In genomic region chr10:89635018-89635417, GRCm38 (mm10) we compare ENCODE assay signal across 8 mouse cellular contexts. TPM values are rescaled to one million over a fixed set of nuclear protein-coding genes. Genes with fewer than 3 reads are reported as not detected.
DNase-seq lines count a peak whose midpoint lies in the region; ATAC-seq lines count a peak whose summit lies in the region.

No protein-coding gene starts in this region.

- no peak for ATAC-seq in kidney, embryonic 16.5 days (ENCODE audit: low FRiP score, low TSS enrichment)
- peak; percentile 91 for ATAC-seq in hindbrain, embryonic 16.5 days
- no peak for ATAC-seq in intestine, embryonic 15.5 days

- H3K4me3 ChIP-seq in kidney, embryonic 16.5 days (ENCODE audit: low read length): no peak overlapping the region
- H3K4me3 ChIP-seq in hindbrain, embryonic 16.5 days (ENCODE audit: low read length): no peak overlapping the region
- no peak overlapping the region for H3K4me3 ChIP-seq in heart, embryonic 10.5 days
- no peak overlapping the region for H3K4me3 ChIP-seq in intestine, embryonic 15.5 days (replicated peaks)

- 88% methylated on average over 5 of the region's 5 CpGs for WGBS in kidney, embryonic 16.5 days
- 74% methylated on average over 5 of the region's 5 CpGs for WGBS in hindbrain, embryonic 16.5 days
- WGBS in heart, embryonic 10.5 days: 86% methylated on average over 5 of the region's 5 CpGs
- WGBS in intestine, embryonic 15.5 days: 86% methylated on average over 5 of the region's 5 CpGs

- H3K4me1 ChIP-seq in kidney, embryonic 16.5 days (ENCODE audit: insufficient read depth, low read length): no peaks in the 10 kb centered on the region
- H3K4me1 ChIP-seq in hindbrain, embryonic 16.5 days (ENCODE audit: control insufficient read depth, insufficient read depth, low read depth, low read length): no peaks in the 10 kb centered on the region
- no peaks in the 10 kb centered on the region for H3K4me1 ChIP-seq in heart, embryonic 10.5 days
- H3K4me1 ChIP-seq in intestine, embryonic 15.5 days (replicated peaks): no peaks in the 10 kb centered on the region

- H3K4me2 ChIP-seq in kidney, embryonic 16.5 days (replicated peaks; ENCODE audit: low read depth, low read length): no peak overlapping the region
- H3K4me2 ChIP-seq in hindbrain, embryonic 16.5 days (ENCODE audit: low read length): no peak overlapping the region
- no peak overlapping the region for H3K4me2 ChIP-seq in intestine, embryonic 15.5 days (replicated peaks)

- no peaks in the 10 kb centered on the region for H3K27me3 ChIP-seq in kidney, embryonic 16.5 days (ENCODE audit: insufficient read depth, low read length)
- H3K27me3 ChIP-seq in hindbrain, embryonic 16.5 days (replicated peaks; ENCODE audit: control insufficient read depth, insufficient read depth, low read length): no peaks in the 10 kb centered on the region
- no peaks in the 10 kb centered on the region for H3K27me3 ChIP-seq in heart, embryonic 10.5 days (ENCODE audit: insufficient read depth, poor library complexity, severe bottlenecking)
- no peaks in the 10 kb centered on the region for H3K27me3 ChIP-seq in intestine, embryonic 15.5 days (replicated peaks)

- no peaks in the 10 kb centered on the region for H3K9me3 ChIP-seq in kidney, embryonic 16.5 days (ENCODE audit: low read length)
- H3K9me3 ChIP-seq in hindbrain, embryonic 16.5 days (ENCODE audit: control insufficient read depth, low read length): no peaks in the 10 kb centered on the region
- no peaks in the 10 kb centered on the region for H3K9me3 ChIP-seq in heart, embryonic 10.5 days
- no peaks in the 10 kb centered on the region for H3K9me3 ChIP-seq in intestine, embryonic 15.5 days

- H3K27ac ChIP-seq in kidney, embryonic 16.5 days (ENCODE audit: low read length): no peak overlapping the region
- H3K27ac ChIP-seq in hindbrain, embryonic 16.5 days (ENCODE audit: low read depth, low read length): no peak overlapping the region
- no peak overlapping the region for H3K27ac ChIP-seq in heart, embryonic 10.5 days
- H3K27ac ChIP-seq in intestine, embryonic 15.5 days: no peak overlapping the region

- peak; percentile 67 for DNase-seq in kidney, adult 11 months
- DNase-seq in ES-CJ7 (ENCODE audit: low read depth, low spot score): peak; percentile 30
- peak; percentile 35 for DNase-seq in adrenal gland, postnatal 25 days
- peak; percentile 60 to 67 for DNase-seq in right cerebral cortex, postnatal 10 days (ENCODE audit: low spot score in 2 of 2)
- DNase-seq in heart, embryonic 10.5 days (ENCODE audit: low spot score): no peak

- H3K9ac ChIP-seq in kidney, embryonic 16.5 days (replicated peaks; ENCODE audit: low read length): no peak overlapping the region
- no peak overlapping the region for H3K9ac ChIP-seq in hindbrain, embryonic 16.5 days (ENCODE audit: low read depth, low read length)
- H3K9ac ChIP-seq in intestine, embryonic 15.5 days: no peak overlapping the region

- no peaks in the 10 kb centered on the region; the same call in none of the 2 replicates for H3K36me3 ChIP-seq in kidney, embryonic 16.5 days (ENCODE audit: insufficient read depth, low read length)
- H3K36me3 ChIP-seq in hindbrain, embryonic 16.5 days (ENCODE audit: control insufficient read depth, insufficient read depth, low read length): peaks cover 7% of the 10 kb centered on the region
- H3K36me3 ChIP-seq in heart, embryonic 10.5 days: peaks cover 9% of the 10 kb centered on the region; the same call in 1 of the 2 replicates
- no peaks in the 10 kb centered on the region for H3K36me3 ChIP-seq in intestine, embryonic 15.5 days

RNA-seq across cellular contexts. Expression of gene Slc17a8, which starts 14.0 kb away (rescaled TPM):
- polyA plus RNA-seq in kidney, embryonic 16.5 days (2015; fragmentation: Nextera tagmentation; extraction: Ambion mirVana): 1.2 and 2.1 TPM in 2 replicates
- 0.21 TPM in 1 of 2 replicates, not detected in the other for total RNA-seq in adrenal gland, postnatal 25 days (2021)
- polyA plus RNA-seq in hindbrain, embryonic 16.5 days (2015; fragmentation: Nextera tagmentation; extraction: Ambion mirVana): 3.2 and 4.4 TPM in 2 replicates
- 0.15 and 0.16 TPM in 2 replicates for polyA plus RNA-seq in heart, embryonic 10.5 days (2016; fragmentation: Nextera tagmentation; extraction: Ambion mirVana)
- polyA plus RNA-seq in intestine, embryonic 15.5 days (2015; fragmentation: Nextera tagmentation; extraction: Ambion mirVana): 0.08 and 0.09 TPM in 2 replicates

RNA-seq across cellular contexts. Expression of gene Scyl2, which starts 51.1 kb away (rescaled TPM):
- polyA plus RNA-seq in kidney, embryonic 16.5 days (2015; fragmentation: Nextera tagmentation; extraction: Ambion mirVana): 7.0 and 7.6 TPM in 2 replicates
- 50.0 and 54.0 TPM in 2 replicates for total RNA-seq in adrenal gland, postnatal 25 days (2021)
- 6.9 and 7.0 TPM in 2 replicates for polyA plus RNA-seq in hindbrain, embryonic 16.5 days (2015; fragmentation: Nextera tagmentation; extraction: Ambion mirVana)
- polyA plus RNA-seq in heart, embryonic 10.5 days (2016; fragmentation: Nextera tagmentation; extraction: Ambion mirVana): 5.9 and 6.2 TPM in 2 replicates
- polyA plus RNA-seq in intestine, embryonic 15.5 days (2015; fragmentation: Nextera tagmentation; extraction: Ambion mirVana): 6.9 and 7.5 TPM in 2 replicates
